Mouse (Mus musculus) hindbrain, embryonic 15.5 days (tissue): ENCODE results near the gene Nomo1. TPM values are rescaled to one million over a fixed set of nuclear protein-coding genes. Genes with fewer than 3 reads are reported as not detected.

Source experiments
- ATAC-seq: fragments of 200-750 bp; cut with Nextera tagmentation; 2 replicates; pipeline ENCODE4 v1.8.0; 2017; ENCODE audit warnings: low read depth, moderate number of reproducible peaks, moderate TSS enrichment; ENCODE audit not compliant: low FRiP score
- H3K27ac ChIP-seq: fragments of 300-500 bp; sonication (generic); replicated peaks from 2 replicates; pipeline ENCODE4 v1.5.1; 2015; ENCODE audit warnings: mild to moderate bottlenecking, inconsistent platforms
- H3K27me3 ChIP-seq: fragments of 300-500 bp; sonication (generic); 2 replicates; pipeline ENCODE4 v1.6.1; 2015; ENCODE audit warnings: control low read depth, inconsistent platforms
- H3K36me3 ChIP-seq: fragments of 300-500 bp; sonication (generic); 2 replicates; pipeline ENCODE4 v1.6.1; 2015; ENCODE audit warnings: control low read depth, inconsistent platforms
- H3K4me1 ChIP-seq: fragments of 300-500 bp; sonication (generic); replicated peaks from 2 replicates; pipeline ENCODE4 v1.6.1; 2015; ENCODE audit warnings: control low read depth, inconsistent platforms
- H3K4me2 ChIP-seq: fragments of 300-500 bp; sonication (generic); 2 replicates; pipeline ENCODE4 v1.6.1; 2015; ENCODE audit warnings: moderate library complexity, mild to moderate bottlenecking, inconsistent platforms
- H3K4me3 ChIP-seq: fragments of 300-500 bp; sonication (generic); 2 replicates; pipeline ENCODE4 v1.5.1; 2015; ENCODE audit warnings: mild to moderate bottlenecking, inconsistent platforms
- H3K9ac ChIP-seq: fragments of 300-500 bp; sonication (generic); 2 replicates; pipeline ENCODE4 v1.6.1; 2015; ENCODE audit warnings: inconsistent platforms
- H3K9me3 ChIP-seq: fragments of 300-500 bp; sonication (generic); 2 replicates; pipeline ENCODE4 v1.6.1; 2016; ENCODE audit warnings: control low read depth, inconsistent platforms
- WGBS: fragments of 180-500 bp; shearing (Covaris S2); methylation state at CpG from one replicate; pipeline ENCODE4 v1.1.7; 2015; 5-methylcytosine and 5-hydroxymethylcytosine counted together
- polyA plus RNA-seq: library from polyadenylated mRNA; unstranded; fragments of >200 nt; fragmentation: Nextera tagmentation; extraction: Ambion mirVana; gene quantifications from 2 replicates; pipeline ENCODE4 v1.2.1, GENCODE M21; 2015

Nomo1 gene
- polyA plus RNA-seq, 1 experiment from 2014 or later: 47.0 TPM

DNA sequence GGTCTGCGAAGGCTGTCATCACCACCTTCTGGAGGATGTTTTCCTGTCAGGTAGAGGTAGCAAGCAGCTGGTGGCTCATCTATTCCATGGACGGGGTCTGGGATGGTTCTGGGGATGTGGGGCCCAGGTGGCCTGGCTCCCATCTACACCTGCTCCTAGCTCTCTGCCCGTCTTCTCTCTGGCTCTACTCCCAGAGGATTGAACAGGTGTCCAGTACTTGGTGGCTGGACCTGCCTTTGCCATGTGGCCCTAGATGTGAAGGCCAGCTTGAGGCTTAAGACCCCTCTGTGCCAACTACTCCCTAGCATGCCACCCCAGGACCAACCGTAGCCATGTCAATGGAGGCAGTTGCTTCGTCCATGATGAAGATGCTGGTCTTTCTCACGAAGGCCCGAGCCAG lies 72.0 kb downstream of the Nomo1 start:
- H3K4me1 ChIP-seq: peaks cover 24% of the 10 kb centered on the region
- no peaks in the 10 kb centered on the region for H3K36me3 ChIP-seq
- H3K27me3 ChIP-seq: no peaks in the 10 kb centered on the region
- H3K4me3 ChIP-seq: no peak overlapping the region
- H3K4me2 ChIP-seq: no peak overlapping the region
- no peak overlapping the region for H3K9ac ChIP-seq
- no peak overlapping the region for H3K27ac ChIP-seq
- 83% methylated on average over 7 of the region's 7 CpGs for WGBS
- no peaks in the 10 kb centered on the region for H3K9me3 ChIP-seq
- no peak for ATAC-seq

DNA sequence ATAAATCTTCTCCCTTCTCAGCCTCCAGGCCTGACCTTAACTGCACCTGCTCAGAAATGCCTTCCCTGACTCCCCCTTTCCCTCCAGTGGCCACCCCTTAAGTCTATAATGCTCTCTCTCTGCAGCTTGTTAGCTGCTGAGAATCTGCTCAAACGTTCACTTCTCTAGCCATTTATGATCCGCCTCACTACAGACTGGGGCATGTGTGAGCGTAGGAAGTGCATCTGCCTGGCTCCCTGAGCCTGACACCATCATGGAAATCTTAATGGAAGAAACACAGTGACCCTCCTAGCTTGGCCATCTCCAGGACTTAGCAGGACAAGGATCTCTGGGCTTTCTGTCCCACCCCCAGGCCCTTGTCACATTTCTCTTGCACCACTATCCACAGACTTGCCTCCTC lies 76.6 kb downstream of the Nomo1 start:
- no peak overlapping the region for H3K4me3 ChIP-seq
- peaks cover 23% of the 10 kb centered on the region for H3K4me1 ChIP-seq
- H3K27me3 ChIP-seq: no peaks in the 10 kb centered on the region
- no peaks in the 10 kb centered on the region for H3K9me3 ChIP-seq
- ATAC-seq: no peak
- H3K36me3 ChIP-seq: no peaks in the 10 kb centered on the region
- 76% methylated on average over 3 of the region's 3 CpGs for WGBS
- H3K4me2 ChIP-seq: no peak overlapping the region
- no peak overlapping the region for H3K9ac ChIP-seq
- H3K27ac ChIP-seq: no peak overlapping the region

DNA sequence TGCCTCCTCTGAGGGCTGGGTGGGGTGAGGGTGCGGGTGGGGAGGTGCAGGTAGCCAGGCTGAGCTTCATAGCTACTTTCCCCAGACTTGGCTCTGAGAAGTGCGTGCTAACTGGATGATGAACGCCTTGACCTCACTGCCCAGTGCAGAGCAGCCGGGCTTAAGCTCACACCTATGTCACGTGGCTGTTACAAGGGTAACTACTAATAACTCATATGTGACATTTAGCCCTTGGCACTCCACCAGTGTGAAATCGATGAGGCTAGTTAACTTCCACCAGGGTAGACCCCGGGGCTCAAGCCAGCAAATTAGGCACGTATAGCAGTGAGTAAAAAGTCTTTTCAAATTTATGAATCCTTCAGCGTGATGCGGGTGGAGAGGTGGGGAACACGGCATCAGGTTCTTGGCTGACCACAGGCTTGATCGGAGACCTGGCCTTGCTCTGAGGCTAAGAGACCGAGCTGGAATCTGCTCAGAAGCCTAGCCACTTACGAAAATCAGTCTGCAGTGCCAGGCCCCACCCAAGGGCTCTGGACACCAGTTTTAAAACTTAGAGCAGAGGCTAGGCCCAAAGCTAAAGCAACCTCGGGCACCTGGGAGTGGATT lies 77.8 kb downstream of the Nomo1 start:
- no peak overlapping the region for H3K9ac ChIP-seq
- WGBS: 82% methylated on average over 15 of the region's 15 CpGs
- no peak overlapping the region for H3K4me2 ChIP-seq
- H3K9me3 ChIP-seq: no peaks in the 10 kb centered on the region
- H3K4me3 ChIP-seq: no peak overlapping the region
- H3K27ac ChIP-seq: no peak overlapping the region
- no peaks in the 10 kb centered on the region for H3K27me3 ChIP-seq
- no peak for ATAC-seq
- no peaks in the 10 kb centered on the region for H3K36me3 ChIP-seq
- H3K4me1 ChIP-seq: peaks cover 22% of the 10 kb centered on the region

DNA sequence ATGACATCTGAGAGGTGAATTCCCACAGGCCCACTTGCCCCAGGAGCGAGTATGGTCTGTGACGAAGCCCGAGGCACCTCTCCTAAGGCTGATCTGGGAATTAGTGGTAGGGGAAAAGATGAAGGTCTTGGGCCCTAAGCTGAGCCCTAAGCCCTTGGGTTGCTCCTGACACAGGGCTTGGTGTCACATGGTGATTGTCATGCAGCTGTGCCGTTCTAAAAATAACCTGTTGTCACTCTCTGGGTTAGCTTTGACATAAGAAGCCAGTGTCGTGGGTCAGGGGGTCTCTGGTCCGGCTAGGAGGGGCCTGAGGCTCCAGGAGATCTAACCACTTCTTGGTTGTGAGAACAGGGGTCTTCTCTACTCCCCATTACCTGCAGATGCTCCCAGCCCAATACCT lies 78.4 kb downstream of the Nomo1 start:
- H3K4me3 ChIP-seq: no peak overlapping the region
- H3K27me3 ChIP-seq: no peaks in the 10 kb centered on the region
- ATAC-seq: no peak
- no peak overlapping the region for H3K4me2 ChIP-seq
- H3K36me3 ChIP-seq: no peaks in the 10 kb centered on the region
- peaks cover 22% of the 10 kb centered on the region for H3K4me1 ChIP-seq
- H3K27ac ChIP-seq: no peak overlapping the region
- no peaks in the 10 kb centered on the region for H3K9me3 ChIP-seq
- no peak overlapping the region for H3K9ac ChIP-seq
- 75% methylated on average over 6 of the region's 6 CpGs for WGBS

DNA sequence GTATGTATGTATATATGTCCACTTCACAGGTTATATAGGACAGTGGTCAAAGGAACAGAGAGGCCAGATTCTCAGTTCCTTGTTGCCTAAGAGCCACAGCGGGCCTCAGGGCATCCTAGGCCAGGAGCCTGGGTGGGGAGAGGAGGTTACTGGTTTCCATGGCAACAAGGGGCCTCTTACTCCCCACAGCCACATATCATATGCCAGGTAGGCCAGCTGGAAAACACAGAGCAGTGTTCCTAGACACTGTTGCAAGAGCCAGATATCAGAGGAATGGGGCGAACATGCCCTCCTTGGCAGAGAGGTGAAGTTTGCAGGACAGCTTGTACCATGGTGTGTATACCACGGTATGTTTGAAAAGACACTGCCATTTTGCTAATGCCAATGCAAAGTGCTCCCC lies 79.9 kb downstream of the Nomo1 start:
- H3K4me3 ChIP-seq: no peak overlapping the region
- no peaks in the 10 kb centered on the region for H3K27me3 ChIP-seq
- H3K36me3 ChIP-seq: no peaks in the 10 kb centered on the region; the same call in 1 of the 2 replicates
- H3K9ac ChIP-seq: no peak overlapping the region
- ATAC-seq: peak; percentile 25; the same call in 1 of the 2 replicates
- no peak overlapping the region for H3K4me2 ChIP-seq
- H3K27ac ChIP-seq: peak overlapping the region; percentile 32
- no peaks in the 10 kb centered on the region for H3K9me3 ChIP-seq
- WGBS: 41% methylated on average over 3 of the region's 3 CpGs
- peaks cover 22% of the 10 kb centered on the region for H3K4me1 ChIP-seq

DNA sequence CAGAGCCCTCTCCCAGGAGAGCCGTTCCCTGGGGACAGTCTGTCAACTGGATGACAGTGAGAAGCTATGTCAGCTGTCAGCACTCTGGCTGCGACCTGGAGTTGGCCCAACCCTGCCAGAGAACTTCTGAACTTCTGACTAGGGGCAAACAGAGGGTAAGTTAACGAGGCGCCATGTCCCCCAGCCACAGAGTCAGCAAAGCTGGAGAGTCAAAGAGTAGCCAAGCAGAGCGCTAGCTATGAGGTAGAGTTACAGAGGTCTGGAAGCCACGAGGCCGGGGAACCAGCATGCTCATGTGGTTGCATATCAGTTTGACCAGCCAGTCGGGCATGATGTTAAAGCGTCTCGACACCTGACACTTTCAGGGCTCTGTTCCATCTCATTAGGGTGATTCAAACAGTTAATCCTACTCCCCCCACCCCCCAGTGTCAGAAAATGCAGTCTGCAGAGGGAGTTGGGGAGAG lies 82.7 kb downstream of the Nomo1 start:
- no peak for ATAC-seq
- H3K4me2 ChIP-seq: no peak overlapping the region
- WGBS: 63% methylated on average over 10 of the region's 10 CpGs
- no peaks in the 10 kb centered on the region; the same call in 1 of the 2 replicates for H3K36me3 ChIP-seq
- no peak overlapping the region for H3K27ac ChIP-seq
- no peaks in the 10 kb centered on the region for H3K27me3 ChIP-seq
- H3K9me3 ChIP-seq: no peaks in the 10 kb centered on the region
- peaks cover 22% of the 10 kb centered on the region for H3K4me1 ChIP-seq
- H3K4me3 ChIP-seq: no peak overlapping the region
- no peak overlapping the region for H3K9ac ChIP-seq

DNA sequence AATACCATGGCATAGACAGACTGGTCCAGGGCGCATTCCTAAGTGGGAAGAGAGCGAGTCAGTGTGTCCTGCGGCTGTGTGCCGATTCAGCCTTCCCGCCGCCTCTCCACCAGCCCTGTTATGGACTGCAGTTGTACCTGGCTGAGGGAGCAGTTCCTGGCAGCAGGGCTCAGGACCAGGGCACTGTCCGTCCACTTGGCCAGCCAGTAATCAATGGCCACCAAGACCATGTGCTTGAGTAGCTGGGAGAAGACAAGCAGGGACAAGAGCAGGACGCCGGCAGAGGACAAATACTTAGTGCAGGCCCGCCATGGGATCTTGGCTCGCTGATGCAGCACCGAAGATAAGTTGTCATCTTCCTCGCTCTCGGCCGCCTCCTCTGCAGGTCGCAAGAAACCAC lies 83.5 kb downstream of the Nomo1 start:
- Histone ChIP-seq H3K4me1 (peaks cover 22% of the 10 kb centered on the region), H3K9me3 (no peaks in the 10 kb centered on the region), H3K9ac (no peak overlapping the region), H3K4me2 (no peak overlapping the region), H3K36me3 (no peaks in the 10 kb centered on the region; the same call in 1 of the 2 replicates), H3K27me3 (no peaks in the 10 kb centered on the region), H3K4me3 (no peak overlapping the region), H3K27ac (no peak overlapping the region)
- WGBS: 94% methylated on average over 16 of the region's 16 CpGs
- no peak for ATAC-seq

DNA sequence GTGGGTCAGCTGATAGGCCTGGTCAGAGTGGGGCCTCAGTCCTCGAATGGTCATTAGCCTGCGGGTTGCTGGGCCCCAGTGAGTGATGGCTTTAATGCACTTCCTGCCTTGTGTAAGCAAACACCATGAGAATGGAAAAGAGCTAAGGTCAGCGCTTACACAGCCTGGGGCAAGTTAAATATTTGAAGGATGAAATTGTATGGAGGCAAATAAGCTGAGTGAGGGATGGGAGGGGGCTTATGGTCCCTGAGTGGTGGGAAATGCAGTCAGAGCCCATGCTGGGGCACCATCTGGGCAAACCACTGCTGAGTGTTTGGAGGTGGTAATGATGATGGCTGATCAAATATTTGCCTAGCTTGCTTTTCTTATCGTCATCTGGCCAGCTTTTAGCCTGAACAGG lies 89.5 kb downstream of the Nomo1 start:
- H3K27ac ChIP-seq: no peak overlapping the region
- 0 out of 2 replicates have a peak, but pooled peaks cover 10% of the 10 kb centered on the region for H3K4me1 ChIP-seq
- H3K27me3 ChIP-seq: no peaks in the 10 kb centered on the region
- H3K4me3 ChIP-seq: no peak overlapping the region
- no peak overlapping the region for H3K4me2 ChIP-seq
- no peak overlapping the region for H3K9ac ChIP-seq
- 45% methylated on average over 4 of the region's 4 CpGs for WGBS
- ATAC-seq: peak; percentile 33; the same call in 1 of the 2 replicates
- H3K36me3 ChIP-seq: no peaks in the 10 kb centered on the region
- H3K9me3 ChIP-seq: peaks cover 4% of the 10 kb centered on the region; the same call in 1 of the 2 replicates

DNA sequence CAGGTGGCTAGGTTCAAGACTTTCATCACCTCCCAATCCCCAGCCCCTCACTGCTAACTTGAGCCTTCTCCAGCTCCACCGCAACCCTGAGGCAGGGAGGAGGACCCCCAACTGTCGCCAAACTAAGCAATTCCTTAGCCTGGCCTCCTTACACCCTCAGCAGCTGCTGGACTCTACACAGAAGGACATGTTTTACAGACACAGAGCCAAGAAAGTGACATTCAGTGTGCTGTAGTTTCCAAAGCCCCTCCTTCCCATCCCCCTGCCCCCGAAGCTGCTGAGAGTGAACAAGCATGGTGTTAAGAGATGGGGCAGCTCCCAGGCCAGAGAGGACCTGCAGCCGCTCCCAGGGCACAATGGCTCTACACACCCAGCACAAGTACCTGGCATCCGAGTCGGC lies 91.0 kb downstream of the Nomo1 start:
- Histone ChIP-seq H3K4me1 (peaks cover 20% of the 10 kb centered on the region), H3K9me3 (peaks cover 4% of the 10 kb centered on the region; the same call in 1 of the 2 replicates), H3K27me3 (no peaks in the 10 kb centered on the region), H3K4me3 (no peak overlapping the region), H3K36me3 (no peaks in the 10 kb centered on the region), H3K27ac (no peak overlapping the region), H3K4me2 (no peak overlapping the region), H3K9ac (no peak overlapping the region)
- 65% methylated on average over 6 of the region's 6 CpGs for WGBS
- no peak for ATAC-seq

DNA sequence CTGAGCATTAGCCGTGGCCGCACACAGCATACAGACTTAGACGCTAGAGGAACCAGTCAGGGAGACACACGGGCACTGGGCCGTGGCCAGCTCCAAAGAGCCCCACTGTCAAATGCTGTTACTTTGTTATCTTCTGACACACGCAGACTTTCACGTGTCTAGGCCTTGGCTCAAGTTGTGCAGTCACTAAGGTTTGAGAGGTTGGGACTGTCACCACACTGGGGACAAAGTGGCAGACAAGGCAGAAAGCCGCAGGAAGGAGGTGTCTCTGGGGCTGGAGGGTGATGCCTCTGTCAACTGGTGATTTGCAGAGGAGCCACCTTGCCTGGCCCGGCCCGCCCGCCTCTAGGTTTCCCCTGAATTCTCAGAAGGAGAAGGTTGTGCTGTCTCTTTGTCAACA lies 91.8 kb downstream of the Nomo1 start:
- WGBS: 78% methylated on average over 11 of the region's 11 CpGs
- H3K4me1 ChIP-seq: peaks cover 25% of the 10 kb centered on the region
- ATAC-seq: no peak
- H3K4me2 ChIP-seq: no peak overlapping the region
- H3K27me3 ChIP-seq: no peaks in the 10 kb centered on the region
- no peak overlapping the region for H3K9ac ChIP-seq
- no peak overlapping the region for H3K27ac ChIP-seq
- no peak overlapping the region for H3K4me3 ChIP-seq
- H3K36me3 ChIP-seq: no peaks in the 10 kb centered on the region
- peaks cover 4% of the 10 kb centered on the region; the same call in 1 of the 2 replicates for H3K9me3 ChIP-seq

DNA sequence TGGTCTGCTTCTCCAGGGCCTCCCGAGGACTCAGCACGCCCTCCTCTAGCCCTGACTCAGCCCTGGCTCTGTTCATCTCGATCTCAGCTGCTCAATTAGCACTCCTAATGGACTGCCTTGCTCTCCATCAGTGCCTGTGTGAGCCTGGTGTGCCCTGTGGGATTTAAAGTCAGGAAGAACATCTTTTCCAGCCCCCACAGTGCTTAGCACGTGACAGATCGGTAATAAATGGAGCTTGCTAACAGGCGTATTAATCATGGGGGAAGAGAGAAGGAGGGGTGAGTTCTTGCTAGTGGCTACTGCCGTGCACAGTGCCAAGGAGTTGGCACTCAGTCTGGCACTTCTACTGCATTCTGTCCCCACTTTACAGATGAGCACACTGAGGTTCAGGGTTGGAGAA lies 94.7 kb downstream of the Nomo1 start:
- 20% methylated on average over 7 of the region's 7 CpGs for WGBS

DNA sequence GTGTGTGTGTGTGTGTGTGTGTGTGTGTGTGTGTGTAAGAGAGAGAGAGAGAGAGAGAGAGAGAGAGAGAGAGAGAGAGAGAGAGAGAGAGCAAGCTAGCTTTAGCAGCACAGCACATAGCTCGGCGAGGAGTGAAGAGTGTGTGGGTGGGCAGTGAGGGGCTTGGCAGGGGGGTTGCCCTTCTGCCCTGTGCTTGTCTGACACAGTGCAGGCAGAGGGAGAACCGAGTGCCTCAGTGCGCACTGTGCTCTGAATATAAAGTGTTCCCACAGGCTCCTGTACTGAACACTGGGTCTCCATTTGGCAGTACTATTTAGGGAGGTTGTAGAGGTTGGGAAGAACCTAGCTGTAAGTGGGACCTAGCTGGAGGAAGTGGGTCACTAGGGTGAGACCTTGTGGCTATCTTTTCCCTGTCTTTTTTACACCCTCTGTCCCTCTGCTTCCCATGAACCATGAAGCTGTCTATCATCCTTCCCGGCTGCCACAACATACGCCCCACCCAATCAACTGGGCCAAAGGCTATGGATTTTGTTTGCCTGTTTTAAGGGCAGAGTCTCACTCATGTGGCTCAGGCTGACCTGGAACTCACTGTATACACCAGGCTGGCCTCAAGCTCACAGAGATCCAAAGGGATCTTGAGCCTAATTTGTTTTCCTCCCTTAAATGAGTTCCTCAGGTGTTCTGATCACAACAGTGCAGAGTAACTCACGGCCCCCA lies 96.1 kb downstream of the Nomo1 start:
- Histone ChIP-seq H3K9ac (no peak overlapping the region), H3K27me3 (0 out of 2 replicates have a peak, but pooled peaks cover 2% of the 10 kb centered on the region), H3K27ac (no peak overlapping the region), H3K4me2 (no peak overlapping the region), H3K4me3 (no peak overlapping the region), H3K9me3 (no peaks in the 10 kb centered on the region), H3K36me3 (no peaks in the 10 kb centered on the region), H3K4me1 (peaks cover 43% of the 10 kb centered on the region)
- WGBS: 33% methylated on average over 7 of the region's 7 CpGs
- ATAC-seq: peak; percentile 21; the same call in 1 of the 2 replicates

More for the DNA sequence above, 94.7 kb downstream of the Nomo1 start:
- no peak overlapping the region for H3K9ac ChIP-seq
- H3K4me2 ChIP-seq: no peak overlapping the region
- H3K4me1 ChIP-seq: peaks cover 38% of the 10 kb centered on the region
- H3K27ac ChIP-seq: no peak overlapping the region
- no peak overlapping the region for H3K4me3 ChIP-seq
- peak; percentile 60; the same call in 1 of the 2 replicates for ATAC-seq
- H3K9me3 ChIP-seq: no peaks in the 10 kb centered on the region
- no peaks in the 10 kb centered on the region for H3K36me3 ChIP-seq
- no peaks in the 10 kb centered on the region for H3K27me3 ChIP-seq
